Mouse (Mus musculus) hindbrain, embryonic 13.5 days (tissue): ENCODE measurements around the gene Usp3. TPM values are rescaled to one million over a fixed set of nuclear protein-coding genes. Genes with fewer than 3 reads are reported as not detected.

Source experiments
- ATAC-seq: fragments of 200-750 bp; cut with Nextera tagmentation; 2 replicates; pipeline ENCODE4 v1.8.0; 2017; ENCODE audit warnings: moderate TSS enrichment; ENCODE audit not compliant: low FRiP score
- H3K27ac ChIP-seq: fragments of 300-500 bp; sonication (generic); 2 replicates; pipeline ENCODE4 v1.5.1; 2015; ENCODE audit warnings: inconsistent platforms, mild to moderate bottlenecking, moderate library complexity
- H3K27me3 ChIP-seq: fragments of 300-500 bp; sonication (generic); 2 replicates; pipeline ENCODE4 v1.6.1; 2015; ENCODE audit warnings: mild to moderate bottlenecking, inconsistent platforms
- H3K36me3 ChIP-seq: fragments of 300-500 bp; sonication (generic); 2 replicates; pipeline ENCODE4 v1.6.1; 2015; ENCODE audit warnings: mild to moderate bottlenecking, inconsistent platforms
- H3K4me1 ChIP-seq: fragments of 300-500 bp; sonication (generic); replicated peaks from 2 replicates; pipeline ENCODE4 v1.6.1; 2015; ENCODE audit warnings: inconsistent platforms
- H3K4me2 ChIP-seq: fragments of 300-500 bp; sonication (generic); 2 replicates; pipeline ENCODE4 v1.6.1; 2015; ENCODE audit warnings: inconsistent platforms, mild to moderate bottlenecking, moderate library complexity
- H3K4me3 ChIP-seq: fragments of 300-500 bp; sonication (generic); 2 replicates; pipeline ENCODE4 v1.5.1; 2015; ENCODE audit warnings: mild to moderate bottlenecking, inconsistent platforms
- H3K9ac ChIP-seq: fragments of 300-500 bp; sonication (generic); 2 replicates; pipeline ENCODE4 v1.6.1; 2015; ENCODE audit warnings: mild to moderate bottlenecking, inconsistent platforms
- H3K9me3 ChIP-seq: fragments of 300-500 bp; sonication (generic); 2 replicates; pipeline ENCODE4 v1.6.1; 2016; ENCODE audit warnings: inconsistent platforms
- WGBS: fragments of 180-500 bp; shearing (Covaris S2); methylation state at CpG from one replicate; pipeline ENCODE4 v1.1.7; 2015; 5-methylcytosine and 5-hydroxymethylcytosine counted together
- polyA plus RNA-seq: library from polyadenylated mRNA; unstranded; fragments of >200 nt; fragmentation: Nextera tagmentation; extraction: Ambion mirVana; gene quantifications from 2 replicates; pipeline ENCODE4 v1.2.1, GENCODE M21; 2015

The Usp3 gene
- polyA plus RNA-seq, 1 experiment from 2014 or later = 89.8 TPM

DNA sequence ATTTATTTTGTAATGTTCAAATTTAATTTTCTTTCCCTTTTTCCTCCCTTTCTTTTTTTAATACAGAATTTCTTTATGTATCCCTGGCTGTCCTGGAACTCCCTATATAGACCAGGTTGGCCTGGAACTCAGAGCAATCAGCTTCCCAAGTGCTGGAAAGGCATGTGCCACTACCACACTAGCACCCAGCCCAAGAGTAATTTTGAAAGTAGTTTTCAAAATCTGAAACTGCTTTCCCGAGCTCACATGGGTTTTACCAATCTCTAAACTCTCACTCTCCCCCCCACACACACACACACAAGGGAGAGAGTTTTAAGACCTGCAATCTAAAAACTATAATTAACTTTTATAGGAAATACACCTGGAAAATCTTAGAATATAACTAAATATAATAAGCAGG, 7.8 kb downstream of the Usp3 start:
- H3K4me3 ChIP-seq = no peak overlapping the region
- 81% methylated on average over 1 of the region's 1 CpGs for WGBS
- peaks cover 17% of the 10 kb centered on the region for H3K4me1 ChIP-seq
- no peak overlapping the region for H3K9ac ChIP-seq
- ATAC-seq = no peak
- H3K9me3 ChIP-seq = no peaks in the 10 kb centered on the region
- no peaks in the 10 kb centered on the region for H3K27me3 ChIP-seq
- no peak overlapping the region for H3K4me2 ChIP-seq
- H3K36me3 ChIP-seq = no peaks in the 10 kb centered on the region
- H3K27ac ChIP-seq = no peak overlapping the region

DNA sequence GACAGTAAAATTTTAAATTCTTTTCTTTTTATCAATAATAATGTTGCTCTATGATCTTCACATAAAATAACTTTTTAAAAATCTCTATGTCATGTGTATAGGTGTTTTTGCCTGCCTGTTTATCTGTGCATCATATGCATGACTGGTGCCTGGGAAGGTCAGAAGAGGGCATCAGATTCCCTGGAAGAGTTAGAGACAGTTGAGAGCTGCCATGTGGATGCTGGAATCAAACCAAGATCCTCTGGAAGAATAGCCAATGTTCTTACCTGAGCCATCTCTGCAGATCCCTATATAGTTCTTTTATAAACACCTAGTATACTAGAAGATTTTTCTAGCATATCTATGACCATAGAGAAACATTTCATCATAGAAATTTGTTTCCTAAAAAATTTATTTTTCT, 8.8 kb downstream of the Usp3 start:
- no peak overlapping the region for H3K9ac ChIP-seq
- no peak overlapping the region for H3K4me3 ChIP-seq
- peaks cover 11% of the 10 kb centered on the region for H3K4me1 ChIP-seq
- ATAC-seq = no peak
- no peaks in the 10 kb centered on the region for H3K27me3 ChIP-seq
- H3K27ac ChIP-seq = no peak overlapping the region
- no peaks in the 10 kb centered on the region for H3K9me3 ChIP-seq
- H3K36me3 ChIP-seq = no peaks in the 10 kb centered on the region
- no peak overlapping the region for H3K4me2 ChIP-seq

DNA sequence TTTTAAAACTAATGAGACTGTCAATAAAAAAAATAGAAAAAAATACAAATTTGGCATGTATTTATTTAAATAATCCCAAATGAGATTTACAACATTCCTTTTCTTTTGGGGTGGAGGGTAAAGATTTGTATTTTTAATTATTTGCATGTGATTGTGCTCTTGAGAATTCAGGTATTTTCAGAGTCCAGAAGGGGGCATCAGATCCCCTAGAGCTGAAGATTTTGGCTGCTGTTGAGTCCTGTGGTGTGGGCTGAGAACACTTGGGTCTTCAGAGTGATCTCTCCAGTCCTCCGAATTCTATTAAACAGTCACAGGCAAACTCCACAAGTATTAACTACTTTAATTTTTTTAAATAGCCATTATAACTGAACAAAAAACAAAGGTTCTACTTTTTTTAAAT, 9.7 kb downstream of the Usp3 start:
- WGBS = 97% methylated on average over 1 of the region's 1 CpGs
- H3K36me3 ChIP-seq = no peaks in the 10 kb centered on the region
- H3K27ac ChIP-seq = no peak overlapping the region
- H3K4me1 ChIP-seq = peaks cover 7% of the 10 kb centered on the region
- H3K4me2 ChIP-seq = no peak overlapping the region
- no peak overlapping the region for H3K4me3 ChIP-seq
- H3K27me3 ChIP-seq = no peaks in the 10 kb centered on the region
- no peaks in the 10 kb centered on the region for H3K9me3 ChIP-seq
- H3K9ac ChIP-seq = no peak overlapping the region
- no peak for ATAC-seq

DNA sequence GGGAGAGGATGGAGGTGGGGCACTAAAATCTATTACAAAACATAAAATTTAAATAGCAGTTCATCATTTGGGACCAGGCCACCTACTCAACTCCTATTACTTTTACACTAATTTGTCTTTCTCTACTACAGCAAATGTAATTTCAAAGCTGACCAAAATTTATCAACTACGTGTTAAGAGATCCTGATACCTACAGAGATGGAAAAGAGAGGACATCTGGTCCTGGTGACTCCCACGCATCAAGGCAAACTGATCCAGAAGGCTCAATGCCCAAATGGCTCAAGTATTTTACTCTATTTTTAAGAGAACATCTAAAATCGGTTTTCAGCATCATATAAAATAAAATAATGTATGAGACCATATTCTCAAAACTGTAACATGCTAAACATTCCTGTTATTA, 11.2 kb downstream of the Usp3 start:
- no peaks in the 10 kb centered on the region for H3K9me3 ChIP-seq
- no peaks in the 10 kb centered on the region for H3K36me3 ChIP-seq
- no peaks in the 10 kb centered on the region for H3K27me3 ChIP-seq
- WGBS = 93% methylated on average over 3 of the region's 3 CpGs
- no peak overlapping the region for H3K4me3 ChIP-seq
- no peak overlapping the region for H3K27ac ChIP-seq
- ATAC-seq = no peak
- no peak overlapping the region for H3K9ac ChIP-seq
- H3K4me2 ChIP-seq = no peak overlapping the region
- peaks cover 5% of the 10 kb centered on the region for H3K4me1 ChIP-seq

DNA sequence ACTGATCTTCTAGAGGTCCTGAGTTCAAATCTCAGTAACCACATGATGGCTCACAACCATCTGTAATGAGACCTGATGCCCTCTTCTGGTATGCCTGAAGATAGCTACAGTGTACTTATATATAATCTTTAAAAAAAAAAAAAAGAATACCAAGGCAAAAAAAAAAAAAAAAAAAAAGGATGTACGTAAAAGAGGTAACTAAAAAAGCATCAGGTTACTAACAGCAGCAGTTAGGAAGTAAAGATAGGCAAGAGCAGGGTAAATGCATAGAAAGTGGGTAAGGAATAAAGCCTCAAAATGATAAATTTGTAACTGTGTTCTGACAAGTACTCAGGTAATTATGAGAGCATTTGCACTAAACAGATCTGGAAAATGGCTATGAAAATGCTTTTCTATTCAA, 12.2 kb downstream of the Usp3 start:
- Histone ChIP-seq H3K4me3 (no peak overlapping the region), H3K9ac (no peak overlapping the region), H3K9me3 (no peaks in the 10 kb centered on the region), H3K27ac (no peak overlapping the region), H3K4me2 (no peak overlapping the region), H3K36me3 (no peaks in the 10 kb centered on the region), H3K4me1 (peaks cover 6% of the 10 kb centered on the region), H3K27me3 (no peaks in the 10 kb centered on the region)
- no peak for ATAC-seq
- 89% methylated on average over 1 of the region's 1 CpGs for WGBS

DNA sequence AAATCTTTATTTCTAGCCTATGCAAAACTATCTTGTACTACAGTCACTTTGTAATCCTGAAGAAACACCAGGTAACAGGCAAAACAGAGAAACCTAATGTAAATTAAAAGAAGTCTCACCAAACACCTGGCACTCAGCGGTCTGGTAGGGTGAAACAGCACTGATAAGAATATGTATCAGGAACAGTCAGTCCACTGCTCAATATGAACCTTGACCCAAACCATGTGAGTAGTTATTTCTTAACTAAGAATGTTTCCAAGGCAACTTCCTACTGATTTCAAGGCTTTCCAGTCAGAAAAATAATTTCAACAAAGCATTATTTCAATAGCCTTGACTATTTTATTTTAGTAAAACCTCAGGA, 17.1 kb downstream of the Usp3 start:
- H3K9ac ChIP-seq = no peak overlapping the region
- WGBS = 93% methylated on average over 1 of the region's 1 CpGs
- peaks cover 9% of the 10 kb centered on the region for H3K4me1 ChIP-seq
- no peaks in the 10 kb centered on the region for H3K27me3 ChIP-seq
- H3K36me3 ChIP-seq = no peaks in the 10 kb centered on the region
- no peaks in the 10 kb centered on the region for H3K9me3 ChIP-seq
- H3K4me3 ChIP-seq = no peak overlapping the region
- no peak for ATAC-seq
- no peak overlapping the region for H3K27ac ChIP-seq
- no peak overlapping the region for H3K4me2 ChIP-seq

- peaks cover 9% of the 10 kb centered on the region for H3K4me1 ChIP-seq
- H3K4me3 ChIP-seq = no peak overlapping the region
- no peaks in the 10 kb centered on the region for H3K9me3 ChIP-seq
- no peak overlapping the region for H3K27ac ChIP-seq
- no peak overlapping the region for H3K4me2 ChIP-seq
- H3K36me3 ChIP-seq = no peaks in the 10 kb centered on the region
- H3K9ac ChIP-seq = no peak overlapping the region
- no peaks in the 10 kb centered on the region for H3K27me3 ChIP-seq
- 95% methylated on average over 1 of the region's 1 CpGs for WGBS
- no peak for ATAC-seq
These were observed 17.7 kb downstream of the Usp3 start for GRCm38 (mm10) chr9:66575041-66575877.

DNA sequence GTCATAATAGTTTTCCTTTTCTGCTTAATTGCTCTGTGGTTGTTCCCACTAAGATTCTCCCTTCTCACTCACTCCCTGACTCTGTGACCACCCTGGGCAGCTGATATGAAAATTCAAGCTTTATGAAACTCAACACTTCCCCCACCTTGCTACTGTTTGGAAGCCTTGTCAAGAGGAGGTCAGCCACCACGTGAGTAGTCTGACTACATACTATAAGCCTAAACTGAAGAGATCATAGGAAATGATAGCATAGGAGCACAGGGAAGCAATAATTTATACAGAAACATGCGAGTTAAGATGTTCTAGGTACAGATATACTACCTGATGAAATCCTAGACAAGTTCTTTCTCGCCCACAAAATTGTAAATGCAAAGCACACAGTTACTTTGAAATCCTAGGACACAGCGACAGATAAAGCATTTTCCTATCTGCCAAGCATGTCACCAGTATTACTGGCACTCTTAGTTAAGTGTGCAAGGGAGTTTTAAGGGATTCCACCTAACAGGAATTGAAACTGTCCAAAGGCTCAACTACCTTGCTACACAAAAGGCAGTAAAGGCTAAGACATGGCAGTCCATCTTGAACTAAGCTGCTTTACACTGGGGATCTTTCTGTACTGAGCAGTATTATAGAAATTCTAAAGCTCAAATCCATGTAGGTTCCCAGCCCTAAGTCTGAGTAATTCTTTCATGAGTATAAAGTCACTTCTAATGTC, 20.8 kb downstream of the Usp3 start:
- H3K4me1 ChIP-seq = peaks cover 20% of the 10 kb centered on the region
- no peaks in the 10 kb centered on the region for H3K27me3 ChIP-seq
- no peak overlapping the region for H3K4me2 ChIP-seq
- no peaks in the 10 kb centered on the region for H3K36me3 ChIP-seq
- H3K9ac ChIP-seq = no peak overlapping the region
- no peaks in the 10 kb centered on the region for H3K9me3 ChIP-seq
- no peak overlapping the region for H3K4me3 ChIP-seq
- WGBS = 87% methylated on average over 4 of the region's 4 CpGs
- no peak for ATAC-seq
- no peak overlapping the region for H3K27ac ChIP-seq

DNA sequence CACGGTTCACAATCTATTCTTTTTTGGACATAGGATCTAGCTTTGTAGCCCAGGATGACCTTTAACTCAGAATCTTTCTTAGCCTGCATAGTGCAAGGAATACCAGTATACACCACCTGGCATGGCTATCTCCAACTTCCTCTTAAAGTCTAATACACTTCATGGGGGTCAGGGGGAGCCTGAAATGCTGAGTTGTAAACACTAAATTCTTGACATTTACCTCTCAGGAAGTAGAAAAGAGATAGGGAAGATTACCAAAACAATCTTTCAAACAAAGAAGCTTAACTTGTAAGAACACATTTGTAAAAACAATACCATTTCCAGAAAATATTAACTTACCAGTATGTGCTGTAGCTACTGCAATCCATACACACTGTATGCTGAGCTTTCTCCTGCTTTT, 30.7 kb downstream of the Usp3 start:
- ATAC-seq = no peak

GRCm38 (mm10) chr9:66561496-66561895, 31.4 kb downstream of the Usp3 start:
- H3K4me1 ChIP-seq = peaks cover 15% of the 10 kb centered on the region
- H3K27ac ChIP-seq = peak overlapping the region; percentile 52; the same call in 1 of the 2 replicates
- H3K9me3 ChIP-seq = no peaks in the 10 kb centered on the region
- no peaks in the 10 kb centered on the region for H3K27me3 ChIP-seq
- H3K4me2 ChIP-seq = no peak overlapping the region
- H3K9ac ChIP-seq = no peak overlapping the region
- ATAC-seq = no peak
- no peaks in the 10 kb centered on the region for H3K36me3 ChIP-seq
- H3K4me3 ChIP-seq = no peak overlapping the region
- 99% methylated on average over 2 of the region's 2 CpGs for WGBS

More for the DNA sequence above, 30.7 kb downstream of the Usp3 start:
- H3K4me3 ChIP-seq = no peak overlapping the region
- no peaks in the 10 kb centered on the region for H3K36me3 ChIP-seq
- H3K4me2 ChIP-seq = no peak overlapping the region
- WGBS = 86% methylated on average over 1 of the region's 1 CpGs
- H3K27ac ChIP-seq = no peak overlapping the region
- peaks cover 15% of the 10 kb centered on the region for H3K4me1 ChIP-seq
- no peaks in the 10 kb centered on the region for H3K9me3 ChIP-seq
- H3K9ac ChIP-seq = no peak overlapping the region
- no peaks in the 10 kb centered on the region for H3K27me3 ChIP-seq

GRCm38 (mm10) chr9:66560728-66561127, 32.2 kb downstream of the Usp3 start:
- Histone ChIP-seq H3K9ac (no peak overlapping the region), H3K36me3 (no peaks in the 10 kb centered on the region), H3K4me2 (no peak overlapping the region), H3K27me3 (no peaks in the 10 kb centered on the region), H3K27ac (peak overlapping the region; percentile 66; the same call in 1 of the 2 replicates), H3K4me1 (peaks cover 15% of the 10 kb centered on the region), H3K9me3 (no peaks in the 10 kb centered on the region), H3K4me3 (no peak overlapping the region)
- no peak for ATAC-seq
- WGBS = 58% methylated on average over 1 of the region's 1 CpGs

GRCm38 (mm10) chr9:66560295-66560694, 32.6 kb downstream of the Usp3 start:
- Histone ChIP-seq H3K36me3 (no peaks in the 10 kb centered on the region), H3K27ac (peak overlapping the region; percentile 52; the same call in 1 of the 2 replicates), H3K9ac (0 out of 2 replicates have a peak overlapping the region, but pooled peaks have one; percentile 1), H3K4me1 (peaks cover 15% of the 10 kb centered on the region), H3K9me3 (no peaks in the 10 kb centered on the region), H3K27me3 (no peaks in the 10 kb centered on the region), H3K4me3 (no peak overlapping the region), H3K4me2 (no peak overlapping the region)
- 12% methylated on average over 2 of the region's 2 CpGs for WGBS
- ATAC-seq = no peak

GRCm38 (mm10) chr9:66558971-66559370, 34.0 kb downstream of the Usp3 start:
- H3K36me3 ChIP-seq = peaks cover 6% of the 10 kb centered on the region; the same call in 1 of the 2 replicates
- no peak overlapping the region for H3K4me3 ChIP-seq
- no peak overlapping the region for H3K9ac ChIP-seq
- no peak overlapping the region for H3K4me2 ChIP-seq
- no peaks in the 10 kb centered on the region for H3K27me3 ChIP-seq
- H3K9me3 ChIP-seq = no peaks in the 10 kb centered on the region
- no peak for ATAC-seq
- peaks cover 15% of the 10 kb centered on the region for H3K4me1 ChIP-seq
- 100% methylated on average over 4 of the region's 4 CpGs for WGBS
- H3K27ac ChIP-seq = 0 out of 2 replicates have a peak overlapping the region, but pooled peaks have one; percentile 40
